Mouse (Mus musculus): ENCODE measurements around the gene Ntn4.
"Not testable (repeated sequence)": the region's sequence is repeated elsewhere in the genome, so short reads cannot be mapped to it uniquely, and the experiment has no call there.

Gene Ntn4

GRCm38 (mm10) chr10:93642897-93643296, 2.4 kb downstream of the Ntn4 start:
- DNase-seq = no peak

- DNase-seq = no peak
Measured at GRCm38 (mm10) chr10:93644451-93644941, 4.0 kb downstream of the Ntn4 start.

GRCm38 (mm10) chr10:93647655-93648561, 7.4 kb downstream of the Ntn4 start:
- DNase-seq = no peak

GRCm38 (mm10) chr10:93648598-93649102, 8.2 kb downstream of the Ntn4 start:
- DNase-seq = no peak

- no peak for DNase-seq
Measured at GRCm38 (mm10) chr10:93649127-93649526, 8.6 kb downstream of the Ntn4 start.

- no peak for DNase-seq
Measured at GRCm38 (mm10) chr10:93649600-93649999, 9.1 kb downstream of the Ntn4 start.

GRCm38 (mm10) chr10:93653322-93653721, 12.8 kb downstream of the Ntn4 start:
- no peak for DNase-seq

GRCm38 (mm10) chr10:93655428-93655827, 14.9 kb downstream of the Ntn4 start:
- DNase-seq = no peak

- DNase-seq = no peak
Measured at GRCm38 (mm10) chr10:93659792-93660191, 19.3 kb downstream of the Ntn4 start.

- no peak for DNase-seq
Measured at GRCm38 (mm10) chr10:93661348-93661991, 21.0 kb downstream of the Ntn4 start.

- DNase-seq = peak; percentile 55
Measured at GRCm38 (mm10) chr10:93662018-93662417, 21.5 kb downstream of the Ntn4 start.

- no peak for DNase-seq
Measured at GRCm38 (mm10) chr10:93666222-93666621, 25.7 kb downstream of the Ntn4 start.

GRCm38 (mm10) chr10:93666996-93667395, 26.5 kb downstream of the Ntn4 start:
- DNase-seq = no peak

GRCm38 (mm10) chr10:93672646-93673479, 32.4 kb downstream of the Ntn4 start:
- DNase-seq = no peak

- no peak for DNase-seq
Measured at GRCm38 (mm10) chr10:93679191-93680007, 38.9 kb downstream of the Ntn4 start.

GRCm38 (mm10) chr10:93680680-93681377, 40.3 kb downstream of the Ntn4 start:
- no peak for DNase-seq

GRCm38 (mm10) chr10:93682185-93682747, 41.8 kb downstream of the Ntn4 start:
- DNase-seq = no peak

- DNase-seq = no peak
Measured at GRCm38 (mm10) chr10:93683185-93683584, 42.7 kb downstream of the Ntn4 start.

- DNase-seq = no peak
Measured at GRCm38 (mm10) chr10:93683896-93684295, 43.4 kb downstream of the Ntn4 start.

- not testable (repeated sequence) for DNase-seq
Measured at GRCm38 (mm10) chr10:93685416-93685815, 44.9 kb downstream of the Ntn4 start.

- DNase-seq = no peak
Measured at GRCm38 (mm10) chr10:93686579-93686978, 46.1 kb downstream of the Ntn4 start.

Measured in kidney, adult 18-20 months (tissue).